10 mouse cellular contexts compared by ENCODE assay signal in genomic region chr6:54554341-54555110, GRCm38 (mm10). TPM values are rescaled to one million over a fixed set of nuclear protein-coding genes. Genes with fewer than 3 reads are reported as not detected.
DNase-seq lines count a peak whose midpoint lies in the region; ATAC-seq and TF ChIP-seq lines count a peak whose summit lies in the region.
"Had no signal": no experiment of that assay in that cellular context is flagged by ENCODE, and none has a peak within 500 bp of the region (broad histone marks: within the 10 kb centered on the region; RNA-seq: fewer than 3 reads in every experiment).

No protein-coding gene starts in this region.

- ATAC-seq in limb, embryonic 13.5 days (ENCODE audit: low FRiP score, low read depth): peak; percentile 40; the same call in 1 of the 2 replicates
- ATAC-seq in stomach, postnatal 0 days (ENCODE audit: low FRiP score, low TSS enrichment): no peak
- ATAC-seq in megakaryocyte progenitor cell, adult 5-6 weeks (replicated peaks; ENCODE audit: poor library complexity): no peak

- no peak overlapping the region for H3K9ac ChIP-seq in limb, embryonic 13.5 days
- no peak overlapping the region for H3K9ac ChIP-seq in stomach, postnatal 0 days (ENCODE audit: low read length)

- no peak overlapping the region for H3K4me3 ChIP-seq in cerebellum, adult 2 months (replicated peaks; ENCODE audit: insufficient read depth, low read depth, low read length)
- H3K4me3 ChIP-seq in limb, embryonic 13.5 days: no peak overlapping the region
- no peak overlapping the region for H3K4me3 ChIP-seq in stomach, postnatal 0 days (ENCODE audit: low read depth, low read length)

- no peaks in the 10 kb centered on the region for H3K27me3 ChIP-seq in cerebellum, adult 2 months (ENCODE audit: control insufficient read depth, insufficient read depth, low read length)
- H3K27me3 ChIP-seq in limb, embryonic 13.5 days: no peaks in the 10 kb centered on the region
- H3K27me3 ChIP-seq in stomach, postnatal 0 days (ENCODE audit: control insufficient read depth, insufficient read depth, low read length): no peaks in the 10 kb centered on the region

- no peak for TF ChIP-seq EP300 in stomach, postnatal 0 days (optimal IDR thresholded peaks at IDR 0.05)

- peak overlapping the region; percentile 74 for H3K27ac ChIP-seq in cerebellum, adult 2 months (ENCODE audit: insufficient read depth, low read length)
- H3K27ac ChIP-seq in limb, embryonic 13.5 days: no peak overlapping the region; the same call in 1 of the 2 replicates
- H3K27ac ChIP-seq in stomach, postnatal 0 days (replicated peaks): no peak overlapping the region

- no peaks in the 10 kb centered on the region for H3K9me3 ChIP-seq in limb, embryonic 13.5 days
- H3K9me3 ChIP-seq in stomach, postnatal 0 days (ENCODE audit: control insufficient read depth, low read length): no peaks in the 10 kb centered on the region

- DNase-seq in cerebellum, adult 2 months: peak in 1 of 2 experiments; percentile 42
- DNase-seq in cerebellum, adult 9-10 months: no peak
- peak; percentile 31 for DNase-seq in ovary, adult 18-20 months (ENCODE audit: low spot score)
- no peak for DNase-seq in ovary, postnatal 36 days (ENCODE audit: low spot score)
- DNase-seq in stomach, postnatal 0 days (ENCODE audit: low spot score): no peak
- no peak for DNase-seq in frontal cortex, postnatal 25 days (ENCODE audit: low spot score in 2 of 2)
- DNase-seq: gastrocnemius, postnatal 36 days had no signal

- H3K36me3 ChIP-seq in limb, embryonic 13.5 days: no peaks in the 10 kb centered on the region
- no peaks in the 10 kb centered on the region for H3K36me3 ChIP-seq in stomach, postnatal 0 days (ENCODE audit: control insufficient read depth, insufficient read depth, low read length)

- H3K4me2 ChIP-seq in limb, embryonic 13.5 days (replicated peaks): no peak overlapping the region
- no peak overlapping the region for H3K4me2 ChIP-seq in stomach, postnatal 0 days (replicated peaks; ENCODE audit: low read depth)

- 47% methylated on average over 8 of the region's 8 CpGs for WGBS in cerebellum, adult 2 months
- WGBS in limb, embryonic 13.5 days: 57% methylated on average over 8 of the region's 8 CpGs
- WGBS in stomach, postnatal 0 days: 62% methylated on average over 8 of the region's 8 CpGs

- no peak for TF ChIP-seq CTCF in cerebellum, adult 2 months (IDR thresholded peaks at IDR 0.05; ENCODE audit: borderline replicate concordance, insufficient read depth, low read depth, low read length)
- no peak for TF ChIP-seq CTCF in stomach, postnatal 0 days (IDR thresholded peaks at IDR 0.05; ENCODE audit: low read depth)

- peaks cover 45% of the 10 kb centered on the region for H3K4me1 ChIP-seq in cerebellum, adult 2 months (ENCODE audit: control insufficient read depth, insufficient read depth, low read length)
- H3K4me1 ChIP-seq in limb, embryonic 13.5 days: peaks cover 14% of the 10 kb centered on the region
- H3K4me1 ChIP-seq in stomach, postnatal 0 days (replicated peaks; ENCODE audit: control insufficient read depth, insufficient read depth): no peaks in the 10 kb centered on the region

- no peak for TF ChIP-seq POLR2A in cerebellum, adult 2 months (IDR thresholded peaks at IDR 0.05; ENCODE audit: borderline replicate concordance, insufficient read depth, low read length)

RNA-seq across cellular contexts. Expression of gene Scrn1, which starts 11.8 kb away (rescaled TPM):
- polyA plus RNA-seq in cerebellum, adult 2 months (2012; rRNA removed): 132 and 145 TPM in 2 replicates
- polyA plus RNA-seq in limb, embryonic 13.5 days (2015; fragmentation: Nextera tagmentation; extraction: Ambion mirVana): 11.5 and 13.0 TPM in 2 replicates
- polyA plus RNA-seq in stomach, postnatal 0 days (2015; fragmentation: Nextera tagmentation; extraction: Ambion mirVana): 3.4 and 5.7 TPM in 2 replicates
- 0.05 TPM in 1 of 2 replicates, not detected in the other for total RNA-seq in megakaryocyte progenitor cell, adult 5-6 weeks (2015)
- total RNA-seq in megakaryocyte progenitor cell, adult 5-6 weeks (2017): 0.95 TPM in 1 of 2 replicates, not detected in the other
- total RNA-seq: monocyte, adult 5-6 weeks had no signal

RNA-seq across cellular contexts. Expression of gene Plekha8, which starts 40.4 kb away (rescaled TPM):
- 11.8 and 12.1 TPM in 2 replicates for polyA plus RNA-seq in cerebellum, adult 2 months (2012; rRNA removed)
- polyA plus RNA-seq in limb, embryonic 13.5 days (2015; fragmentation: Nextera tagmentation; extraction: Ambion mirVana): 14.6 and 16.7 TPM in 2 replicates
- polyA plus RNA-seq in stomach, postnatal 0 days (2015; fragmentation: Nextera tagmentation; extraction: Ambion mirVana): 5.3 and 5.4 TPM in 2 replicates
- total RNA-seq in megakaryocyte progenitor cell, adult 5-6 weeks (2015): 1.9 and 2.5 TPM in 2 replicates
- 1.5 and 2.2 TPM in 2 replicates for total RNA-seq in megakaryocyte progenitor cell, adult 5-6 weeks (2017)

RNA-seq across cellular contexts. Expression of gene Fkbp14, which starts 42.6 kb away (rescaled TPM):
- 14.8 and 15.7 TPM in 2 replicates for polyA plus RNA-seq in cerebellum, adult 2 months (2012; rRNA removed)
- 44.1 and 51.3 TPM in 2 replicates for polyA plus RNA-seq in limb, embryonic 13.5 days (2015; fragmentation: Nextera tagmentation; extraction: Ambion mirVana)
- 9.7 and 12.4 TPM in 2 replicates for polyA plus RNA-seq in stomach, postnatal 0 days (2015; fragmentation: Nextera tagmentation; extraction: Ambion mirVana)
- total RNA-seq in megakaryocyte progenitor cell, adult 5-6 weeks (2015): 0.54 TPM in 1 of 2 replicates, not detected in the other
- total RNA-seq in megakaryocyte progenitor cell, adult 5-6 weeks (2017): 0.29 TPM in 1 of 2 replicates, not detected in the other
- total RNA-seq: monocyte, adult 5-6 weeks had no signal
